Comparison of ENCODE assay signal across 21 mouse cellular contexts in genomic region chr11:58274572-58274971, GRCm38 (mm10). TPM values are rescaled to one million over a fixed set of nuclear protein-coding genes. Genes with fewer than 3 reads are reported as not detected.
"Had no signal": no experiment of that assay in that cellular context is flagged by ENCODE, and none has a peak within 500 bp of the region (broad histone marks: within the 10 kb centered on the region; RNA-seq: fewer than 3 reads in every experiment).

Gene 4930438A08Rik, plus strand, starts transcription at chr11:58274799.

- H3K27ac ChIP-seq: kidney, embryonic 15.5 days; left cerebral cortex, adult 2 months; limb, embryonic 15.5 days; midbrain, embryonic 13.5 days; neural tube, embryonic 15.5 days; stomach, postnatal 0 days had no signal

- H3K4me3 ChIP-seq: kidney, embryonic 15.5 days; left cerebral cortex, adult 2 months; limb, embryonic 15.5 days; midbrain, embryonic 13.5 days; myocyte; neural tube, embryonic 15.5 days had no signal

- H3K36me3 ChIP-seq: kidney, embryonic 15.5 days; limb, embryonic 15.5 days; midbrain, embryonic 13.5 days; neural tube, embryonic 15.5 days had no signal

- H3K27me3 ChIP-seq: kidney, embryonic 15.5 days; limb, embryonic 15.5 days; midbrain, embryonic 13.5 days; neural tube, embryonic 15.5 days had no signal

- ATAC-seq: intestine, embryonic 16.5 days; lung, postnatal 0 days; midbrain, embryonic 13.5 days had no signal

- H3K4me1 ChIP-seq: kidney, embryonic 15.5 days; limb, embryonic 15.5 days; midbrain, embryonic 13.5 days; neural tube, embryonic 15.5 days had no signal

- H3K9me3 ChIP-seq: kidney, embryonic 15.5 days; limb, embryonic 15.5 days; midbrain, embryonic 13.5 days; neural tube, embryonic 15.5 days had no signal

- H3K9ac ChIP-seq: kidney, embryonic 15.5 days; limb, embryonic 15.5 days; midbrain, embryonic 13.5 days; neural tube, embryonic 15.5 days had no signal

- DNase-seq: kidney, adult 2 months; kidney, postnatal 14 days; lung, adult 2 months; lung, postnatal 36 days; right cerebral cortex, adult 18-20 months; right cerebral cortex, postnatal 25 days; thymus, postnatal 4 days had no signal

RNA-seq across cellular contexts. Expression of gene 4930438A08Rik, which starts in this region (rescaled TPM):
- total RNA-seq: layer of hippocampus, postnatal 25 days; left cerebral cortex, adult 2 months; left cerebral cortex, postnatal 14 days; megakaryocyte-erythroid progenitor cell, adult 5-6 weeks had no signal
- polyA plus RNA-seq: intestine, embryonic 16.5 days; kidney, adult 2 months; kidney, embryonic 15.5 days; limb, embryonic 11.5 days; midbrain, embryonic 13.5 days; neural tube, embryonic 11.5 days; neural tube, embryonic 15.5 days had no signal
